Mouse (Mus musculus) monocyte, adult 5-6 weeks (primary cell): ENCODE data around the gene Ptov1. TPM values are rescaled to one million over a fixed set of nuclear protein-coding genes. Genes with fewer than 3 reads are reported as not detected.

Experiments used
- ATAC-seq: fragments of 153-309, 156-312 bp; replicated peaks from 2 replicates; pipeline ENCODE4 v1.8.0; 2017; ENCODE audit warnings: mild to moderate bottlenecking; ENCODE audit not compliant: low TSS enrichment, insufficient number of reproducible peaks, severe bottlenecking, poor library complexity, low FRiP score
- total RNA-seq: library from RNA; stranded (forward); fragments of 200-1000, 200-491, 200-594 nt; gene quantifications from 3 replicates; pipeline ENCODE4 v1.2.3, GENCODE M21; 2017

Gene Ptov1
- total RNA-seq, 1 experiment from 2014 or later, result 7.4 TPM

DNA sequence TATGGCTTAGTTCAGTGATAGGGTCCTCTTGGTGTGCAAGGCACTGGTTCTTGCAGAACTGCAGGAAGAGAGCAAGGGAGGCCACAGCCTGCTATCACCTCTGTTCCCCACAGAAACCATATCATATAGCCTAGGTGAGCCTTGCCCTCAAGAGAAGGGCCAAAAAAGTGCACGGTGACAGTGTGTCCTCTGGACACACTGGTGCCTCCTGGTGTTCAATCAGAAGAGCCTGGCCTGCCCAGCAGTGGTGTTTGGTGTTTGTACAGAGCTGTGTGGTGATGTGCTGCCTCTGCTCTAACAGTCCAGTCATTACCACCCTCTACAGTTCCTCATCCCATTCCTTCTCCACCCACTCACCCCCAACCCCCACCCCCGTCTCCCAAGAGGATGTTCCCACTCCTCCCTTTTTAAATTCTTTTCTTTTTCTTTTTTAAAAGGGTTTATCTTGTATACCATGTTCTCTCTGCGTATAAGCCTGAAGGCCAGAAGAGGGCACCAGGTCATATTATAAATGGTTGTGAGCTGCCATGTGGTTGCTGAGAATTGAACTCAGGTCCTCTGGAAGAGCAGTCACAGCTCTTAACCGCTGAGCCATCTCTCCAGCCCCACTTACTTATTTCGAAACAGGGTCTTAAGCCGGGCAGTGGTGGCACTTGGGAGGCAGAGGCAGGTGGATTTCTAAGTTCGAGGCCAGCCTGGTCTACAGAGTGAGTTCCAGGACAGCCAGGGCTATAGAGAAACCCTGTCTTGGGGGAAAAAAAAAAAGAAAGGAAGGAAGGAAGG, 47.7 kb downstream of the Ptov1 start:
- ATAC-seq, result no peak

GRCm38 (mm10) chr7:44820525-44820924, 49.1 kb downstream of the Ptov1 start:
- no peak for ATAC-seq

DNA sequence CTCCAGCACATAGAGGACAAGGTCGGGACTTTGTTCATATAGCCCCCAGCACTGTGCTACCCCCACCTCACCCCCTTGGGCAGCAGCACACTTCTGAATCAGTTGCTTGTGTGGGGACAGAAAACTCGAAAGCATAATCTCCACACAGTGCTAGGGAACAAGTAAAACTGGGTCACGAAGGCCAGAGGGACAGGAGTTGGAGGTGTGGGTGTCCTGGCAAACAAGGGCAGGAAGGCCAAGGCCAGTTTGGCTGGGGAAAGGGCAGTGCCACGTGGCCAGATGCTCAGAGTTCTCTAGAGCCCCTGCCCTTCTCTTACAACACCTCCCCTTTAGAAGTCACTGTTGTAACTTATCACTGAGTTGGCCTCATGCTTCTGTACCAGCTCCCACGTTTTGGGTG, 49.7 kb downstream of the Ptov1 start:
- no peak for ATAC-seq

DNA sequence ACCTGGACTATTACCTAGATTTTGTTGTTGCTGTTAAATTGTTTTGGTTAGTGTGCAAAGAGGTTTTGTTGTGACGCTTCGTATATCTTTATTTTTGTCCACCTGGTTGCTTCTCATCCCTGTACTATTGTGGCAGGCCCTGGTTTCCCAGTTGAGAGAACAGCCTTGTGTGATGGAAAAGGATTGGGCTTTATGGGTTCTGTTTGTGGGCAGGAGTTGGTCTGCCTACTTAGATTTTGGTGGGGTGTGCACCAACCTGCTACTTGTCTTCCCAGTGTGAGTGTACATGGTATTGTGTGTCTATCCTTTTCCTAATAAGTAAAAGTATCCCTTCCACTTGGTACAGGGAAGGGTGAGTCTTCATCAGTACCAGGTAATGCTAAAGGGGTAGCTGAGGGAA, 50.2 kb downstream of the Ptov1 start:
- no peak for ATAC-seq

DNA sequence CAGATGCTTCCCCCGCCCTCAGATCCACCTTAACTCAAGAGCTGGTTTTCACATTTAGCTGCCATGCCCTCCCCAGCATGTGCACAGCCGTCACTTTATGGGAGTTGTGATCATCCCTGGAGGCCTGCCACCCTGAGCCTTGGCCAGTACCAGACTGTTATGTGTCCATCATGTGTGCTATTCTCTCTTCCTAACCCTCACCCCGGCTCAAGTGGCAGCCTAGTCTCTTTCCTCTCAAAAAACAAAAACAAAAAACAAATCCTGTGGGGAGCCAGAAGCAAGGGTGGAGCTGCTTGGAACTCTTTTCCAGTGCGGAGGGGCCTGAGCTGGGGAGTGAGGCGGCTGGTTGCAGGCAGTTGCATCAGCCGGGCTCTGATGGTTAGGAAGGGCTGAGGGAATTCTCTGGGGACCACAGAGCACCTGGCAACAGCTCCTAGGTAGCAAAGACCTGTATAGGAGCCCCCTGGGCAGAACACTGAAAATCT, 50.8 kb downstream of the Ptov1 start:
- no peak for ATAC-seq

- ATAC-seq, result no peak
These were observed 51.4 kb downstream of the Ptov1 start for GRCm38 (mm10) chr7:44818164-44818563.

GRCm38 (mm10) chr7:44817441-44817840, 52.1 kb downstream of the Ptov1 start:
- no peak for ATAC-seq

- no peak for ATAC-seq
These were observed 53.0 kb downstream of the Ptov1 start, which contains the start of gene Atf5 for GRCm38 (mm10) chr7:44816470-44817021. Gene Atf5 (minus strand): TSS chr7:44816658.

DNA sequence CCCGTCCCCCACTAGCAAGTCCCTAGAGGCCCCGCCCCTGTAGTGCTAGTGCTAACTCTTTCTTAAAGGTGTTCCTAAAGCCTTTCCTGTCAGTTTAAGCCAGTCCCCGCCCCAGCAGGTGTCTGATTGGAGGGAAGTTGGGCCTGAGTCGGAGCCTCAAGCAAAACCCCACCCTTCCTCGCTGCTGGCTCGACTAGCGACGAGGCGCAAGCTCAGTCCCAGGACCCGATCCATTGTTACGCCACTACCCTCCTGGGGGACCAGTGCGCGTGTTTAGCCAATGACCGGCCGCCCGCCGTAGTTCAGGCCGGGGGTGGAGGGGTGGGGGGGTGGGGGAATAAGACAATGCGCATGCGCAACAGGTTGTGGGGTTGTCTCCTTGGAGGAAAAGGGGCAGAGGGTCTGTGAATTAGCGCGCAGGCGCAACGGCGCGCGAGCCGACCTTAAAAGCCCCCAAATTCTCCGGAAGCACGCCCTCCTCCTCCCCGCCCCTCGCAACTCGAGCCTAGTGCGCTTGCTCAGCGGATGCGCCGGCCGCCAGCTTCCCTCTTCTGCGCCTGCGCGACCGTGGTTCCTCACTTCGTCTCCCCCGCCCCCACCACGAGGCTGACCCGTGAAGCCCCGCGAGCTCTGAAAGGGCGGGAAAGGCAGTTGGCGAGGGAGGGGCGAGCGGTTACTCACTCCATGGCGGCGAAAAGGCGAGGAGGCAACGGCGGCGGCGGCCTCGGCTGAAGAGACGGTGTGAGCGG, 53.7 kb downstream of the Ptov1 start, which contains the start of the genes Nup62 and Il4i1:
TSS of gene Nup62 (plus strand) at position 368 of the 749 bp plus-strand sequence.
TSS of gene Il4i1 (plus strand) at position 667 of the 749 bp plus-strand sequence.
- peak; percentile 95 for ATAC-seq

GRCm38 (mm10) chr7:44814952-44815553, 54.5 kb downstream of the Ptov1 start:
- no peak for ATAC-seq

GRCm38 (mm10) chr7:44814423-44814822, 55.2 kb downstream of the Ptov1 start:
- no peak for ATAC-seq

DNA sequence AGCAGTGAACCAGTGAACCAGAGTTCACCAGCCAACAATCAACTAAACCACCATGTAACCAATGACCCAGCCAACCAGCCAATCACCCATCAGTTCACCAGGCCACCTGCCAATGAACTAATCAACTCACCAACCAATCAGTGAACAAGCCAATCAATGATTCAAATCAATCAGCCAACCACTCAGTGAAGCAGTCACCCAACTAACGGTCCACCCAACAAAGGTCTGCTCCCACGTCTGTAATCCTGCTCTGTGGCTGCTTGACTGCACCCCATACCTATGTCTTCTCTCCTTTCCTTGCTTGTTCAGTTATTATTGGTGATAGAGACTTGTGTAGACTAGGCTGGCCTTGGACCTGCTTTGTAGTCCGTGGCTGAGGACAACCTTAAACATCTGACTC, 55.6 kb downstream of the Ptov1 start:
- no peak for ATAC-seq

Other genes starting within 250 kb of the Ptov1 start
- gene Myh14, start 198.9 kb downstream of the Ptov1 start, total RNA-seq, result not detected in 3 replicates
- not detected in 3 replicates for gene Izumo2, start 161.0 kb downstream of the Ptov1 start, total RNA-seq
- 33.2 to 49.0 TPM (median 42.5 TPM) in 3 replicates for gene Vrk3, start 121.4 kb downstream of the Ptov1 start, total RNA-seq
- gene Zfp473, start 118.7 kb downstream of the Ptov1 start, total RNA-seq, result 0.75 to 2.0 TPM (median 1.0 TPM) in 3 replicates
- gene Nup62, start 53.7 kb downstream of the Ptov1 start, total RNA-seq, result 34.3 to 35.3 TPM (median 35.2 TPM) in 3 replicates
- 1.1 to 5.2 TPM (median 3.7 TPM) in 3 replicates for gene Il4i1, start 53.4 kb downstream of the Ptov1 start, total RNA-seq
- 1.1 to 2.8 TPM (median 2.8 TPM) in 3 replicates for gene Atf5, start 53.1 kb downstream of the Ptov1 start, total RNA-seq
- gene Akt1s1, start 20.8 kb downstream of the Ptov1 start, total RNA-seq, result 11.6 to 33.0 TPM (median 13.0 TPM) in 3 replicates
- gene Tbc1d17, start 20.7 kb downstream of the Ptov1 start, total RNA-seq, result 33.8 to 69.8 TPM (median 57.7 TPM) in 3 replicates
- gene Pnkp, start 12.6 kb downstream of the Ptov1 start, total RNA-seq, result 68.9 to 89.5 TPM (median 71.5 TPM) in 3 replicates
- gene Med25, start 22.9 kb upstream of the Ptov1 start, total RNA-seq, result 8.2 to 15.1 TPM (median 8.9 TPM) in 3 replicates
- gene Fuz, start 26.3 kb upstream of the Ptov1 start, total RNA-seq, result 10.8 to 19.1 TPM (median 16.1 TPM) in 3 replicates
- 10.3 to 21.7 TPM (median 21.0 TPM) in 3 replicates for gene Ap2a1, start 59.7 kb upstream of the Ptov1 start, total RNA-seq
- not detected in 3 replicates for gene Tsks, start 73.4 kb upstream of the Ptov1 start, total RNA-seq
- not detected in 3 replicates for gene Cpt1c, start 105.1 kb upstream of the Ptov1 start, total RNA-seq
- gene Prmt1, start 116.8 kb upstream of the Ptov1 start, total RNA-seq, result 57.2 to 80.2 TPM (median 58.1 TPM) in 3 replicates
- gene Irf3, start 127.9 kb upstream of the Ptov1 start, total RNA-seq, result 83.1 to 122 TPM (median 104 TPM) in 3 replicates
- gene Bcl2l12, start 128.9 kb upstream of the Ptov1 start, total RNA-seq, result 2.7 to 13.0 TPM (median 7.7 TPM) in 3 replicates
- 15.3 to 21.1 TPM (median 16.7 TPM) in 3 replicates for gene Scaf1, start 146.6 kb upstream of the Ptov1 start, total RNA-seq
- gene Rras, start 148.2 kb upstream of the Ptov1 start, total RNA-seq, result 43.0 to 51.7 TPM (median 49.7 TPM) in 3 replicates
- gene Prr12, start 183.1 kb upstream of the Ptov1 start, total RNA-seq, result 1.6 to 5.0 TPM (median 2.0 TPM) in 3 replicates
- 45.8 to 57.3 TPM (median 52.8 TPM) in 3 replicates for gene Nosip, start 192.6 kb upstream of the Ptov1 start, total RNA-seq
- gene Prrg2, start 192.9 kb upstream of the Ptov1 start, total RNA-seq, result 1.5 to 12.8 TPM (median 3.7 TPM) in 3 replicates
- 6.2 to 20.1 TPM (median 15.3 TPM) in 3 replicates for gene Rcn3, start 222.4 kb upstream of the Ptov1 start, total RNA-seq
- 74.9 to 100 TPM (median 91.0 TPM) in 3 replicates for gene Fcgrt, start 234.1 kb upstream of the Ptov1 start, total RNA-seq